Mouse (Mus musculus) megakaryocyte progenitor cell, adult 5-6 weeks (primary cell): ENCODE measurements around the gene Eif4enif1. TPM values are rescaled to one million over a fixed set of nuclear protein-coding genes. Genes with fewer than 3 reads are reported as not detected.

Source experiments
- ATAC-seq: replicated peaks from 2 replicates; pipeline ENCODE4 v1.8.0; 2016; ENCODE audit warnings: mild to moderate bottlenecking, moderate TSS enrichment, inconsistent platforms; ENCODE audit not compliant: poor library complexity
- total RNA-seq, 2 experiments: library from RNA; stranded (forward) in 1 of 2; stranded (reverse) in 1 of 2; fragments of 157-497, 149-512 nt in 1 of 2; fragments of 200-1000 nt in 1 of 2; gene quantifications; 2 replicates each; pipeline versions ENCODE4 v1.2.3 to v1.2.4; 2015 to 2017

Gene Eif4enif1
- total RNA-seq, 2 experiments from 2014 or later = 40.1 to 110 TPM

DNA sequence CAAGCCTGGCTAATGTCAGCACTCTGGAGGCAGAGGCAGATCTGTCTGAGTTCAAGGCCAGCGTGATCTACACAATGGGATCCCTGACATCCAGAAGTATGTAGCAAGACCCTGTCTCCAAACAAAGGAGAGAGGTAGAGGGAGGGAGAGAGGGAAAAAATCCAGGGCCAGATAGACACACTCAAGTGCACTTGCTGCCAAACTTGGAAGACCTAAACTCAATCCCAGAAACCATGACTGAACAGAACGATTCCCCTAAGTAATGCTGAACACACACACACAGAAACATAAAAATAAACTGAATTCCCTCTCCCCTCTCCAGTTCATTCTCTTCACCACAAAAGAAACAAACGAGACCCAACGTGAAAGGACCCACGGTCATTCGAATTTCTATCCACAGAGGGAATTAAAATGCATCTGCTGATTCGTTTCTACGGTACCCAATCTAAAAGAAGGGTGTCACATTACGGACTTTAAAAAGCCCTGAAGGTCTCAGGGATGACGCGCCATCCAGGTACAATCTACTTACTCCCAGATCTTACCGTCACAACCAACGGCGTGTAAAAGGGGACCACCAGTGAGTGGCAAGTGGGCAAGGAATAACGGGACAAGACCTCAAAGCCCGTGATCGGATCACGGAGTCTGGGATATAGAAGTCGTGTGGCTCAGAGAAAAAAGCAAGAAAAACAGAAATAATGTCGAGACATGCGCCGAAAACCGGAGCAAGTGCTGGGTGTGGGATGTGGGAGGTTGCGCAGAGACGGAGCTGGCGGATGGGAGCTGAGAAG, 63.3 kb downstream of the Eif4enif1 start:
- ATAC-seq = peak; percentile 30

DNA sequence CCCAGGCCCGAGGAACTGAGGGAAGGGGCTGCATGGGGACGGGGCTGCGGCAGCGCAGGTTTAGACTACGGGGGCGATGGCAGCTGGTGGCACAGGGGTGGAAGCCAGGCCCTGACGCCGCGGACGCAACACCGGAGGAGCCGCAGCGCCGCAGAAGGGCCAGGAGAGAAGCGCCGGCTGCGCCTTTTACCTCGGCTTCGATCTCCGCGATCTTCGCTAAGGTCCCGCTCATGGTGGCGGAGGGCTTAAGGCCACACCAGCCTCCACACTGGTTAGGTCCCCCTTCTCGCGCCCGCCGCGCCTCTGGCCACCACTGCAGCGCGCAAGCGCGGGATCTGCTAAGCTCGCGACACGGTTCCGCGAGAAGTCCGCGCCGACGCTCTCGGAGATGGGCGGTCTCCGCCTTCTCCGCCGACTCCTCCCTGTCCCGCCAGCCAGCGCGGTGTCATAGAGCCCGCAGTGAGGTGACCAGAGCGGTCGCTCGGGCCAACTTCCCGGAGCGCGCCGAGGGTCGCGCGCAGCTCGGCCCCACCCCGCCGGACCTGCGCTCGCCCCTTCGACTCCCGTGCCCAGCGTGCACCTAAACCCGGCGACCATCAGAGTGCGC, 64.0 kb downstream of the Eif4enif1 start, which contains the start of gene Drg1:
Gene Drg1, minus strand, starts transcription at position 337 of the 607 bp plus-strand sequence.
- peak; percentile 92 for ATAC-seq

DNA sequence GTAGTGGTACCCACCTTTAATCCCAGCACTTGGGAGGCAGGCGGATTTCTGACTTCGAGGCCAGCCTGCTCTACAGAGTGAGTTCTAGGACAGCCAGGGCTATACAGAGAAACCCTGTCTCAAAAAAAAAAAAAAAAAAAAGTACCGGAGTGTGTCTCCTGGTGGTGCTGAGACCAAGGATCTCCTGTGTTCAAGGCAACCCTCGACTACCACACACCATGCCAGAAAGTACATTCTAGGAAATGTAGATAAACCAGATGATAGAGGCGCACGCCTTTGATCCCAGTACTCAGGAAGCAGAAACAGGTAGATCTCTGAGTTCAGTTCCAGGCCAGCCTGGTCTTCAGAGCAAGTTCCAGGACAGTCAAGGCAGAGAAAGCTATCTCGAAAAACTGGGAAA, 64.9 kb downstream of the Eif4enif1 start:
- ATAC-seq = peak; percentile 33; the same call in 1 of the 2 replicates

DNA sequence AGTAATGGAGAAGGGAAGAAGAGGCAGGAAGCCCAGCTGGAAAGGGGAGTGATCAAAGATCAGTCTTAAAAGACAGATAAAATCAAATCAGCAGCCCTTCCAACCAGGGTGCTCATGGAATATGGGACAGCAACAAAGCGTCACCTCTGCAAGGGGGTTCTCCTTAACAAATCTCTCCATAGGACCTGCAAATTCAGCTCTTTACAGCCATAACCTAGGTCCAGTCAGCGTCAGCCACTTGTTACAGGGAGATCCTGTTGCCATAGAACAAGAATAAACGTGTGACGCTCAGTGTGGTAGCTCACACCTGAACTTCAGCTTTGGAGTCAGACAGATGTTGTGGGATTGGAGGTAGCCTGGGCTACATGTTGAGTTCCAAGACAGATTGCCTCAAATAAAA, 67.0 kb downstream of the Eif4enif1 start:
- no peak for ATAC-seq

DNA sequence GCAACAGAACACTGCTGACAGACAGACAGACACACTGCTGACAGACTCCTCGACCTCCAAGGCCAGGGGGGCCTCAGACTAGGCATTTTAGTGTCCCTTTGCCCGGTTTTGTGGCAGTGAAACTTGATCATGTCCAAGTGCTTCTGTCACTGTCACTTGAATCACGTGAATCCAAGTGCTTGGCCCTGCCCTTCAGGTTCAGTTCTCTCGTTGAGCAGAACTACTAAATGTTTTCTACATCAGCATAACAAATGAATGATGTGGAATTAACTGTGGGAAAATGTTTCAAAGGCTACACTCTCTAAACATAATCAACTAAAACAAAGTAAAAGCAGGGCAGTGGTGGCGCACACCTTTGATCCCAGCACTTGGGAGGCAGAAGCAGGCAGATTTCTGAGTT, 76.2 kb downstream of the Eif4enif1 start:
- ATAC-seq = no peak

DNA sequence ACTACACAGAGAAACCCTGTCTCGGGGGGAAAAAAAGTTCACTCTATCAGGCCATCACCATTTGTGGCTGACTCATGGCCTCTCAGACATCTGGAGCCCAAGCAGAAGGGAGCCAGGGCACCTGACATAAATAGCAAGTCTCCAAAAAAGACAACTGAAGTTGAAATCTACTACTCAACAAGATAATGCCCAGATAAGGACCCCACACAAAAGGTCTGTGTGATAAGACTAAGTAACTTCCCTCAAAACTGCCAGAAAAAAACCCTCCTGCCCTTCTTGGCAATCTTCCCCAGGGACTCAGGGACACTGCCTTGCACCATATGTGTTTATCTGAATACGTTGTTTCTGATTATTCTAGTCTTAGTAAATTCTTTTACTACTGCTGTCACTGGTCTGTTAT, 77.5 kb downstream of the Eif4enif1 start:
- peak; percentile 87 for ATAC-seq

DNA sequence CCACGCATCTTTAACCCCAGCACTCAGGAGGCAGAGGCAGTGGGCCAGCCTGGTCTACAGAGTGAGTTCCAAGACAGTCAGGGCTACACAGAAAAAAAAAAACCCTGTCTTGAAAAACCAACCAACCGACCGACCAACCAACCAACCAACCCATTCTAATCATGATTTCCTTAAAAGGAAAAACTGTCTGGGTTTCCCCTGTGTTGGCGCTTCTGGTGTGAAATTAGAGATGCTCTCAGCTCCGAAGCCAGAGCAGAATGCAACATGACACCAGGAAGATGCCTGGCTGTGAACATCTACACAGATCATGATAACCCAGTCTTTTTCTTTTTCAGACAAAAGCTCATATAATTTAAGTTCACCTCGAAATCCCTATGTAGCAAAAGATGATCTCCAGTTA, 80.7 kb downstream of the Eif4enif1 start:
- no peak for ATAC-seq

DNA sequence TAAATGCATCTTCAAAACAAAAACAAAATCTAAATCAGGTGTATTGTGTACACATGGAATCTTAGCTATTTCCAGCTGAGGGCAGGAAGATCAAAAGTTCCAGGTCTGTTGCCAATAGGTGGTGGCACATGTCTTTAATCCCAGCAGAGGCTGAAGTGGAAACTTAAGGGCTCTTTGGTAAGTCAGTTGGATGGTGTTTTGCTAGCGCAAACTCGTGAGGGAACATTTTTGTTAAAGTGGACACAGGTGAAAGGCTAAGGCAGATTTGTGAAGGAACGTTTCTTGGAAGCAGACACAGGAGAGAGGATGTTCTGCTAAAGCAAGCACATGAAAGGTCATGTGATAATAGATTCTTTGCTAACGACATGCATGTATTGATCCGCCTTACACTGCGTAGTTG, 81.5 kb downstream of the Eif4enif1 start:
- ATAC-seq = no peak

DNA sequence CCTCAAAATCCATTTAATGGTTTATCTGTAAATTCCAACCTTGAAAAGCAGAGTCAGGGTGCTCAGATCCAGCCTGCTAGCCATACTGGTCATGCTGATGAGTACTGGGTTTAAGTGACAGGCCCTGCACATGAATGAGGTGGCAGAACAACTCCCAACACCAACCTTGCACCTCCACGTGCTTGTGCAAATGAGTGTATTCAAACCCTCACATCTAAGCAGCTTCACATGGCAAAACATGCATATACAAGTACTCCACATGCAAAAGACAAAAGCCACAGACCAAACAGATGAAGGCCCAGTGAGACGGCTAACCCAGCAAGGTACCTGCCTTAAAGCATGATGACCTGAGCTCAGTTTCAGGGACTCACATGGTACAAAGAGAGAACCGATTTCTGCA, 83.7 kb downstream of the Eif4enif1 start:
- no peak for ATAC-seq

DNA sequence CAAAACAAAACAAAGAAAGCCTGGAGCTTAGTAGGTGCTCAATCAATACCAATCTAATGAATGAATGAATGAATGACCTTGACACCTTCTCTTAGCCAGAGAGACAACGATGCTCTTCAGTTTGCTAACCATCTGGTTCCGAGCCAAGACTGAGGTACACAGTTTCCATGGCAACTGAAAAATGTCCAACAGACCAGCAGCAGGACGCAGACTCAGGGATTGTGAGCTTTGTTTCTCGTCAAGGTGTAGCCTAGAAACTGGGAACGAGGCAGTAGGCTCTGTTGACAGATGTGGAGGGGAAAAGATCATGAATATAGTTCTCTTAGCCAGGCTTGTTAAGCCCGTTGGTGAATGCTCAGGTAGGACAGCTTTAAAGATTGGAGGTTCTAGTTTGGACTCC, 84.9 kb downstream of the Eif4enif1 start:
- no peak for ATAC-seq

DNA sequence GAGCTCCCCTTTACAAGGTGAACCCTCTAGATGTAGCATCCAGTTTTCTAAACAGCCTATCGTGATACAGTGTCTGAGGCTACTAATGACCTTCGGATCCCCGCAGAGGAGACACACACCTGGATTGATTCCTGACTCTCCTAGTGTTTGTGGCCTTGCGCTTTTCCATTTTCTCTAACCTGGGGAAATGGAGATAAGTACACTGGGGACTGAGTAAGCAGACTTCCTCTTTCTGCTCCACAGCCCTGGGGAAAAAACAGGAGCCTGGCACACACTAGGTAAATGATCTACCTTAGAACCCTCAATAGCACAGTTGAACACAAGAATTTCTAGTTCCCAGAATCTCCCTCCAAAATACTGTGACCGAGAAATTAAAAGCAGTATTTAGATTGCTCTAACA, 85.7 kb downstream of the Eif4enif1 start:
- ATAC-seq = no peak

DNA sequence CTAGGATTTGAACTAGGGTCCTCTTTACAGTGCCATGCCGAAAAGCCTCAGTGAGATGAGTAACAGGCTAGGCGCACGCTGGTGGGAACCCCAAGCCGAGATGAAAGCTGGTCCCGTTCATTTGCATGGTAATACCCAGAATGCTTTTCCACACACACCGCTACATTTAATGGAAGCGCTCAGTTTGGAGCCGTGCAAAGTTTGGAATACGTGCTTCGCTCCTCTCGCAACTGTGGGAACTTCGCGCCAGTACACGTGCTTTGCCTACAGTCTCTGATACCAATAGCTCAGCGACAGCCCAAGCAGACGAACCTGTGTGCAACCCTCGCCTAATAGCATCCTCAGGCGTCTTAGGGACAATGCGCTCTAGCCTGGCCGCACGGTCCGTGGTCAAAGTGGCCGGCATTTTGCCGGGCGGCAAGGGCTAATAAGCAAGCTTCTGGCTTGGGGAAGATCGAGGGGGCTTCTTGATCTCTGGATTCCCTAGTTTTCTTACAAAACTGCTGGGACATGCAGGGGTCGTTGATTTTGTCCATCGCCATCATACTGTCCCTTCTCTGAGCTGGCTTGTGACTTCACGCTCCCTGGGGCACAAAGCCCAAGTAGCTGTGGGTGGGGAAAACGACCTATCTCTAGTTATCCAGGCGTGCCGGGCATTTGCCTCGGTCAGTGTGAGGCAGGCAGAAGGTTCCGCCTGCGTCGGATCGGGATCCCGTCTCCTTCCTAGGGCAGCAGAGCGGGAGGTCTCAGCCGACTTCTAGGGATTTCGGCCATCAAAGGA, 86.5 kb downstream of the Eif4enif1 start, which contains the start of gene Patz1:
Gene Patz1, plus strand, starts transcription at position 354 of the 781 bp plus-strand sequence.
- ATAC-seq = peak; percentile 10

DNA sequence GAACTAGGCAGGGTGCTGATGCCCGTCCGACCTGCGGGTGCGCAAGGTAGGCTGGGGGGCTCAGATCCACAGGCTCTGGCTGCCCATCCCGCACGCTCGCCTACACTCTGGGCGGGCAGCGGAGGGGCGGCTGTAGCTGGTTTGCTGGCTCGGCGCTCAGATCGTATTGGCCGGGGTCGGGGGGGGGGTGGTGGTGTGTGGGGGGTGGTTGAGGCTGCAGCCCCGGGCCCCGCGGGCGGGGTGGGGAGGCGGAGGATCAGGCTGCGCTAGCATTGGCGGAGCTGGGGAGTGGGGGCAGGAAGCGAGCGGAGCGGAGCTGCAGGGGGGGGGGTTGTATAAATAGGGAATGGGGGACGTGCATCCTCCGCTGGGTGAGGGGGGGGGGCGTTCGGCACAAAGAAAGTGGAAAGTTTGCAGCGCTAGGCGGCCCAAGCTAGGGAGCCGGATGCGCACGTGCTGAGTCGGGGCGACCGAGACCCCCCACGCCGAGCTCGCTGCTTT, 87.2 kb downstream of the Eif4enif1 start:
- ATAC-seq = peak; percentile 35

DNA sequence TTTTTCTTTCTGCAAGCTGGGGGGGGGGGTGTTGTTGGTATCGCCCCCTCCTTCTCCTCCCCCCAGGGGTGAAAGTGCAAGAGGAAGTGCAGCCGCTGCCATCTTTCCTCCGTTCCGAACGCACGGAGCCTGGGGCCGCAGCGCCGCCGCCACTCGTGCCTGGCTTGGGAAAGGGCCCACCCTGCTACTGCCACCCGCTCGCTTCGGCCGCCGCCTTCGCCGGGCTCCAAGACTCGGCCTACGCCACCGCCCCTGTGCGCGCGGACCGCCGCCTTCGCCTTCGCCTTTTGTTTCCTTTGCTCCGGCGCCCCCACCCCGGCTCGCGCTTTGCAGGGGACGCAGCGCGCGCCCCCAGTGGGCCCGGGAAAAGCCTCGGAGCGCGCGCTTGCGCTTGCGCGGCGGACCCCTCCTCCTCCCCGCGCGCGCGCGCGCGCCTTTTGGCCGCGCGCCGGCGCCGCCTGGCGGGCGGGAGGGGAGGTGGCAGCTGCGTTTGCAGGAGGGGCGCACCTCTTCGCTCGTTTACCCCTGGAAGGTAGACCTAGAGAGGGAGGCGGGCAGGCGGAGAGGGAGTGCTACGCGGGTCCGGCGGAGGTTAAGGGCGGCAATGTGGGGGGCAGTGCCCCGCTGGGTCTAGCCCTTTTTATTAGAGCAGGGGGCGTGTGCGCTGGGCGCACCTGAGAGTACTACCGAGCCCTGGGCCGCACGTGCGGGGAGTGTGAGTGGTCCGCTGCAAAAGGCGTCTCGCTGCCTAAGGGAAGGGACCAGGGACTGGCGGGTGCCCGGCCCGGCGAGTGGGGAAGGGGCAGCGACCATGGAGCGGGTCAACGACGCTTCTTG, 87.8 kb downstream of the Eif4enif1 start:
- peak; percentile 32 for ATAC-seq

DNA sequence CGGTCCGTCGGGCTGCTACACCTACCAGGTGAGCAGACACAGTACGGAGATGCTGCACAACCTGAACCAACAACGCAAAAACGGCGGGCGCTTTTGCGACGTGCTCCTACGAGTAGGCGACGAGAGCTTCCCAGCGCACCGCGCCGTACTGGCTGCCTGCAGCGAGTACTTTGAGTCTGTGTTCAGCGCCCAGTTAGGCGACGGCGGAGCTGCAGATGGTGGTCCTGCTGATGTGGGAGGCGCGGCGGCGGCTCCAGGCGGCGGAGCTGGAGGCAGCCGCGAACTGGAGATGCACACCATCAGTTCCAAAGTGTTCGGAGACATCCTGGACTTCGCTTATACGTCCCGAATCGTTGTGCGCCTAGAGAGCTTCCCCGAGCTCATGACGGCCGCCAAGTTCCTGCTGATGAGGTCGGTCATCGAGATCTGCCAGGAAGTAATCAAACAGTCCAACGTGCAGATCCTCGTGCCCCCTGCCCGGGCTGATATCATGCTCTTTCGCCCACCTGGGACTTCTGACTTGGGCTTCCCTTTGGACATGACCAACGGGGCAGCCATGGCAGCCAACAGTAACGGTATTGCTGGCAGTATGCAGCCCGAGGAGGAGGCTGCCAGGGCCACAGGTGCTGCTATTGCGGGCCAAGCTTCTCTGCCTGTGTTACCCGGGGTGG, 88.6 kb downstream of the Eif4enif1 start:
- no peak for ATAC-seq

DNA sequence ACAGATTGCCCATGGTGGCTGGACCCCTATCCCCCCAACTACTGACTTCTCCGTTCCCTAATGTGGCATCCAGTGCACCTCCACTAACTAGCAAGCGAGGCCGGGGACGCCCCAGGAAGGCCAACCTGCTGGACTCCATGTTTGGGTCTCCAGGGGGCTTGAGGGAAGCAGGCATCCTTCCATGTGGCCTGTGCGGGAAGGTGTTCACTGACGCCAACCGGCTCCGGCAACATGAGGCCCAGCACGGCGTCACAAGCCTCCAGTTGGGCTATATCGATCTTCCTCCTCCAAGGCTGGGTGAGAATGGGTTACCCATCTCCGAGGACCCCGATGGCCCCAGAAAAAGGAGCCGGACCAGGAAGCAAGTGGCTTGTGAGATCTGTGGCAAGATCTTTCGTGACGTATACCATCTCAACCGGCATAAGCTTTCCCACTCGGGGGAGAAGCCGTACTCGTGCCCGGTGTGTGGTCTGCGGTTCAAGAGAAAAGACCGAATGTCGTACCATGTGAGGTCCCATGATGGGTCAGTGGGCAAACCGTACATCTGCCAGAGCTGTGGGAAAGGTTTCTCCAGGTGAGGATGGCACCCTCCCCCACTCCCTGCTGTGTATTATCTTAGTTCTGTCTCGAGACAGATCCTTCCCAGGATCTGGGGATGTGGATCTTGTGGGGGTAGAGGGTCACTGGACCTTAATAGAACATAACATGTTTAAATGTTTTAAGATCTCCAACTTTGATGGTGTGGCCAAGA, 89.3 kb downstream of the Eif4enif1 start:
- ATAC-seq = peak; percentile 6

DNA sequence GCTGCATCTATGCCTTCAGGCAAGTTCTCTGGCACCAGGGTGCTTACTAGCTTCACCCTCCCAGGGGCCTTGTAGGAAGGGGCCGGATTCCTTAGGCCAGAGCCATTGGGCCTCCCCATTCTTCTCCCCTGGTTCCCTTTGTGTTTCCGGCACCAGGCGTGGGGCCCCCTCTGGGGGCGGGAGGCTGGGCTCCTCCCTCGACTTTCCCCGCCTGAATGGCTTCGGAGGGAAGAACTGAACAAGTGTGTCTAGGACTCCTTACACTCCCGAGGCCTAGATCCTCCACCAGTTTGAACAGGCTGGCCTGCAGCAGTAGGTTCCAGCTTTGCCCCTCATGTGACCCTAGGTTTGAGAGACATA, 89.8 kb downstream of the Eif4enif1 start:
- ATAC-seq = peak; percentile 14; the same call in 1 of the 2 replicates

DNA sequence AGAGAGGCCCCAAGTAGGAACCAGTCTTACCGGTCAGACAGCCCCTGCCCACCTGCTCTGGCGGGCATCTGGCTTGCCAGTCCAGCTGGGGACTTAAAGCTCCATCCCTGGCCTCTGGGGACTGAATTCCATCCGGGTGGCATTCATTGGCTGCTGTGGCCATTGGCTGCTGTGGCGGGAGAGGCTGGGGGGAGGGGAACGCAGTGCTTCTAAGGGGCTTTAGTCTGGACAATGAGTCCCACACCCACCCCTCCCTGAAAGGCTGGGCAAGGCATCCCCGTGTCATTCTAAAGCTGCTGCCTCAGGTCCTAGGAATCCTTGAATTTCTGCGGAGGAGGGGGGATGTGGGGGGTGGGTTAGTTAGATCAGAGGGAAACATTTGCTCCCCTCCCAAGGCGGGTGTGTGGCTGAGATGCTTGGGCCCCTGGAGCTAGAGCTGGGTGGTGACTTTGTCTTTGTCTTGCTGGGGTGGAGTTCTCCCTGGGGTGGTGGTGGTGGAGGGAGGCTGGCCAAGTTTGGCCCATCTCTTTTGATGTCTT, 90.6 kb downstream of the Eif4enif1 start:
- ATAC-seq = no peak

DNA sequence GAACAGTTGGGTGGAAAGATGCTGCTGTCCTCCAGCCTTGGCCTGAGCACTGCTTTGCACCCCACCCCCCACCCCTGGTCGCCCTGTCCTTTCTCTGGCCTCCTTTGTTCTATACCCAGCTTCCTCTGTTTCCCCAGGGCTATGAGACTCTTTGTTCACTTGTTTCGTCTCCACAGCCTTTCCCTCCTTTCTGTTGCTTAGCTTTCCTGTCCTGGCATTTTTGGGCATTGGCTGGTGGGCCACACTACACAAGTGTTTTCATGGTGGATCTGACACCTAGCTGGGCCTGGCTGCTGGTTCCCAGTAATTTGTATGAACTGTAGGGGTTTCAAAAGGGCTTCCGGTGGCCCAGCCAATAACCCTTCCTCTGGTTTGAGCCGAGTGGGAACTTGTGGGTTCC, 91.2 kb downstream of the Eif4enif1 start:
- no peak for ATAC-seq
